Mouse (Mus musculus) bone marrow, adult 2 months (tissue): ENCODE measurements at regions not wholly inside any gene's neighbourhood (a gene's known extent, or its start where the extent isn't known, plus 50 kb on each side); places are given as distances from the start of the nearest gene placed in this dataset.

ENCODE experiments used
- CTCF ChIP-seq: fragments of 200-500 bp; IDR thresholded peaks from 2 replicates; pipeline ENCODE4 v1.5.1; 2011; ENCODE audit warnings: low read length, control low read depth; ENCODE audit not compliant: control insufficient read depth, insufficient read depth
- POLR2A ChIP-seq: fragments of 200-500 bp; IDR thresholded peaks from 2 replicates; pipeline ENCODE4 v1.6.1; 2011; ENCODE audit warnings: low read depth, mild to moderate bottlenecking, control low read depth, low read length, borderline replicate concordance; ENCODE audit not compliant: control insufficient read depth

DNA sequence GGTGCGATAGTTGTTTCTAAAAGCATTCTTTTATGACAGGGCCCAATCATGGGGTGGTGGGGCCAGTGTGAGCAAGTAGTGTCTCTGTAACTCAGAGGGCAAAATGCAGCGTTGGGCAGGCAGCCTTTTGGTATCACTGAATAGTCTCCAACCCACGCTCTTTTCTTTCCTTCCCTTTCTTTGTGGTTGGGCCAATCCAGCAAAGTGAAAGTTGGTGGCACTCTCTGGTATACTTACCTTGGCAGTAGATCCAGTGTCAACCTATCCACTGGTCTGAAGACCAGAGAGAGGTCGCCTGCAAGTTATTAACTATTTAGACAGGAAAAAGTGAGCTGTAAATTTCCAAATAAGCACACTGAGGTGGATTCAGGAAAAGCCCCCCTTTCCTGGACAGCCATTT lies 287.8 kb downstream of the Spry2 start:
- TF ChIP-seq CTCF, result no peak
- no peak for TF ChIP-seq POLR2A
